Mouse (Mus musculus) MEL (cell line): ENCODE data around the gene Hmces. TPM values are rescaled to one million over a fixed set of nuclear protein-coding genes. Genes with fewer than 3 reads are reported as not detected.

Experiments used
- DNase-seq: peaks from one replicate; pipeline ENCODE4 v3.0.0; 2011; ENCODE audit warnings: low read depth, low spot score
- H3K27ac ChIP-seq: 2 replicates; pipeline ENCODE4 v1.5.1; 2012; ENCODE audit warnings: low read depth, mild to moderate bottlenecking, control low read depth, low read length, moderate library complexity; ENCODE audit not compliant: control insufficient read depth
- H3K27me3 ChIP-seq, 2 experiments: fragments of 150-350 bp in 1 of 2; sonication (generic) in 1 of 2; 2 replicates each; pipeline ENCODE4 v1.6.1; 2012; ENCODE audit warnings: low read length in 2 of 2, mild to moderate bottlenecking in 2 of 2, improper control_type of control experiment in 1 of 2, moderate library complexity in 1 of 2; ENCODE audit not compliant: insufficient read depth in 2 of 2, control insufficient read depth in 1 of 2
- H3K36me3 ChIP-seq, 2 experiments: 2 replicates each; pipeline ENCODE4 v1.6.1; 2012 to 2014; ENCODE audit warnings: low read length in 2 of 2, improper control_type of control experiment in 1 of 2, inconsistent platforms in 1 of 2, mild to moderate bottlenecking in 1 of 2; ENCODE audit not compliant: insufficient read depth in 2 of 2, control insufficient read depth in 1 of 2
- H3K4me1 ChIP-seq, 2 experiments: fragments of 150-350 bp in 1 of 2; sonication (generic) in 1 of 2; 2 replicates each; pipeline ENCODE4 v1.6.1; 2012; ENCODE audit warnings: low read length in 2 of 2, improper control_type of control experiment in 1 of 2, mild to moderate bottlenecking in 1 of 2; ENCODE audit not compliant: insufficient read depth in 2 of 2, control insufficient read depth in 1 of 2
- H3K4me3 ChIP-seq, 2 experiments: fragments of 150-350 bp in 1 of 2; sonication (generic) in 1 of 2; 2 replicates each; pipeline ENCODE4 v1.5.1; 2012; ENCODE audit warnings: low read depth in 2 of 2, low read length in 2 of 2, mild to moderate bottlenecking in 2 of 2, moderate library complexity in 2 of 2, control low read depth in 1 of 2, improper control_type of control experiment in 1 of 2; ENCODE audit not compliant: control insufficient read depth in 1 of 2, insufficient read depth in 1 of 2
- H3K79me2 ChIP-seq: 2 replicates; pipeline ENCODE4 v1.6.1; 2012; ENCODE audit warnings: mild to moderate bottlenecking, low read length, moderate library complexity; ENCODE audit not compliant: control insufficient read depth, poor library complexity, insufficient read depth
- H3K9ac ChIP-seq: 2 replicates; pipeline ENCODE4 v1.6.1; 2012; ENCODE audit warnings: low read depth, mild to moderate bottlenecking, control low read depth, low read length, moderate library complexity; ENCODE audit not compliant: control insufficient read depth, poor library complexity, severe bottlenecking
- H3K9me3 ChIP-seq: fragments of 150-350 bp; sonication (generic); replicated peaks from 2 replicates; pipeline ENCODE4 v1.6.1; 2012; ENCODE audit warnings: mild to moderate bottlenecking, low read length, improper control_type of control experiment, moderate library complexity; ENCODE audit not compliant: insufficient read depth
- BHLHE40 ChIP-seq: IDR thresholded peaks from 2 replicates; pipeline ENCODE4 v1.6.1; 2012; ENCODE audit warnings: low read depth, mild to moderate bottlenecking, inconsistent platforms, low read length, improper control_type of control experiment, borderline replicate concordance
- CHD1 ChIP-seq: IDR thresholded peaks from 2 replicates; pipeline ENCODE4 v1.6.1; 2012; ENCODE audit warnings: low read depth, mild to moderate bottlenecking, inconsistent platforms, low read length, improper control_type of control experiment
- CHD2 ChIP-seq: IDR thresholded peaks from 2 replicates; pipeline ENCODE4 v1.6.1; 2011; ENCODE audit warnings: low read length, improper control_type of control experiment
- CTCF ChIP-seq, 3 experiments: IDR thresholded peaks in 2 of 3; conservative IDR thresholded peaks in 1 of 3; 2 replicates each; pipeline ENCODE4 v1.5.1; 2011 to 2012; ENCODE audit warnings: low read length in 3 of 3, low read depth in 2 of 3, mild to moderate bottlenecking in 2 of 3, improper control_type of control experiment in 1 of 3, inconsistent platforms in 1 of 3, mixed read lengths in 1 of 3, moderate library complexity in 1 of 3; ENCODE audit not compliant: control insufficient read depth in 1 of 3, insufficient read depth in 1 of 3, poor library complexity in 1 of 3, severe bottlenecking in 1 of 3
- E2F4 ChIP-seq: IDR thresholded peaks from 2 replicates; pipeline ENCODE4 v1.6.1; 2011; ENCODE audit warnings: low read depth, low read length, improper control_type of control experiment, borderline replicate concordance
- ELF1 ChIP-seq: IDR thresholded peaks from 2 replicates; pipeline ENCODE4 v1.6.1; 2014; ENCODE audit warnings: low read depth, mild to moderate bottlenecking, inconsistent platforms, low read length, improper control_type of control experiment, moderate library complexity
- EP300 ChIP-seq, 2 experiments: IDR thresholded peaks; 2 replicates each; pipeline ENCODE4 v1.6.1; 2011; ENCODE audit warnings: improper control_type of control experiment in 2 of 2, low read length in 2 of 2, low read depth in 1 of 2, mild to moderate bottlenecking in 1 of 2
- ETS1 ChIP-seq: IDR thresholded peaks from 2 replicates; pipeline ENCODE4 v1.6.1; 2012; ENCODE audit warnings: low read depth, mild to moderate bottlenecking, inconsistent platforms, low read length, improper control_type of control experiment, moderate library complexity
- GATA1 ChIP-seq: IDR thresholded peaks from 2 replicates; pipeline ENCODE4 v1.6.1; 2011; ENCODE audit warnings: low read depth, low read length, improper control_type of control experiment
- JUND ChIP-seq: IDR thresholded peaks from 2 replicates; pipeline ENCODE4 v1.6.1; 2011; ENCODE audit warnings: low read depth, mild to moderate bottlenecking, improper control_type of control experiment, low read length
- KAT2A ChIP-seq: conservative IDR thresholded peaks from 2 replicates; pipeline ENCODE4 v1.6.1; 2012; ENCODE audit warnings: low read depth, low read length, improper control_type of control experiment, inconsistent platforms
- MAFK ChIP-seq: IDR thresholded peaks from 2 replicates; pipeline ENCODE4 v1.6.1; 2011; ENCODE audit warnings: low read depth, mild to moderate bottlenecking, low read length, improper control_type of control experiment, borderline replicate concordance
- MAX ChIP-seq: IDR thresholded peaks from 2 replicates; pipeline ENCODE4 v1.6.1; 2011; ENCODE audit warnings: low read length, improper control_type of control experiment
- MAZ ChIP-seq: IDR thresholded peaks from 2 replicates; pipeline ENCODE4 v1.6.1; 2012; ENCODE audit warnings: low read depth, mild to moderate bottlenecking, inconsistent platforms, low read length, improper control_type of control experiment
- MEF2A ChIP-seq: IDR thresholded peaks from 2 replicates; pipeline ENCODE4 v1.6.1; 2014; ENCODE audit warnings: low read depth, mild to moderate bottlenecking, inconsistent platforms, low read length, improper control_type of control experiment; ENCODE audit not compliant: poor library complexity, insufficient replicate concordance, severe bottlenecking; ENCODE audit errors: extremely low read depth
- MXI1 ChIP-seq: IDR thresholded peaks from 2 replicates; pipeline ENCODE4 v1.6.1; 2011; ENCODE audit warnings: mild to moderate bottlenecking, low read depth, low read length, improper control_type of control experiment
- MYB ChIP-seq: IDR thresholded peaks from 2 replicates; pipeline ENCODE4 v1.6.1; 2011; ENCODE audit warnings: mild to moderate bottlenecking, low read depth, low read length, improper control_type of control experiment
- MYC ChIP-seq: IDR thresholded peaks from 2 replicates; pipeline ENCODE4 v1.6.1; 2011; ENCODE audit warnings: low read depth, mild to moderate bottlenecking, low read length, improper control_type of control experiment, moderate library complexity
- NELFE ChIP-seq: IDR thresholded peaks from 2 replicates; pipeline ENCODE4 v1.6.1; 2011; ENCODE audit warnings: low read depth, low read length, improper control_type of control experiment
- NRF1 ChIP-seq: IDR thresholded peaks from 2 replicates; pipeline ENCODE4 v1.6.1; 2014; ENCODE audit warnings: low read depth, mild to moderate bottlenecking, inconsistent platforms, low read length, improper control_type of control experiment, moderate library complexity; ENCODE audit not compliant: poor library complexity, insufficient read depth, severe bottlenecking
- POLR2A ChIP-seq, 2 experiments: IDR thresholded peaks; 2 replicates each; pipeline ENCODE4 v1.6.1; 2011 to 2012; ENCODE audit warnings: low read length in 2 of 2, mild to moderate bottlenecking in 2 of 2, control low read depth in 1 of 2, improper control_type of control experiment in 1 of 2, low read depth in 1 of 2, moderate library complexity in 1 of 2; ENCODE audit not compliant: control insufficient read depth in 1 of 2, insufficient read depth in 1 of 2, poor library complexity in 1 of 2
- POLR2AphosphoS2 ChIP-seq: IDR thresholded peaks from 2 replicates; pipeline ENCODE4 v1.6.1; 2011; ENCODE audit warnings: low read length, improper control_type of control experiment
- POLR2AphosphoS5 ChIP-seq: IDR thresholded peaks from 2 replicates; pipeline ENCODE4 v1.6.1; 2012; ENCODE audit warnings: low read depth, borderline replicate concordance, mild to moderate bottlenecking, inconsistent platforms, low read length, moderate library complexity, mixed read lengths
- RAD21 ChIP-seq: IDR thresholded peaks from 2 replicates; pipeline ENCODE4 v1.6.1; 2011; ENCODE audit warnings: mild to moderate bottlenecking, low read depth, low read length, improper control_type of control experiment
- RCOR1 ChIP-seq: IDR thresholded peaks from 2 replicates; pipeline ENCODE4 v1.6.1; 2012; ENCODE audit warnings: low read depth, mild to moderate bottlenecking, inconsistent platforms, low read length, improper control_type of control experiment
- SIN3A ChIP-seq: IDR thresholded peaks from 2 replicates; pipeline ENCODE4 v1.6.1; 2012; ENCODE audit warnings: low read length, improper control_type of control experiment, inconsistent platforms
- SMC3 ChIP-seq: IDR thresholded peaks from 2 replicates; pipeline ENCODE4 v1.6.1; 2011; ENCODE audit warnings: low read depth, low read length, improper control_type of control experiment
- TBP ChIP-seq: IDR thresholded peaks from 2 replicates; pipeline ENCODE4 v1.8.0; 2011; ENCODE audit warnings: low read depth, low read length, improper control_type of control experiment
- TCF12 ChIP-seq: IDR thresholded peaks from 2 replicates; pipeline ENCODE4 v1.6.1; 2014; ENCODE audit warnings: low read depth, mild to moderate bottlenecking, inconsistent platforms, low read length, improper control_type of control experiment, moderate library complexity
- UBTF ChIP-seq: IDR thresholded peaks from 2 replicates; pipeline ENCODE4 v1.6.1; 2012; ENCODE audit warnings: low read depth, mild to moderate bottlenecking, inconsistent platforms, low read length, improper control_type of control experiment, moderate library complexity, borderline replicate concordance; ENCODE audit not compliant: insufficient read depth
- USF1 ChIP-seq: IDR thresholded peaks from 2 replicates; pipeline ENCODE4 v1.6.1; 2014; ENCODE audit warnings: low read depth, mild to moderate bottlenecking, inconsistent platforms, low read length, improper control_type of control experiment, moderate library complexity
- USF2 ChIP-seq, 2 experiments: IDR thresholded peaks; 2 replicates each; pipeline ENCODE4 v1.6.1; 2011 to 2012; ENCODE audit warnings: improper control_type of control experiment in 2 of 2, low read length in 2 of 2, borderline replicate concordance in 1 of 2, inconsistent platforms in 1 of 2, low read depth in 1 of 2, mild to moderate bottlenecking in 1 of 2; ENCODE audit not compliant: insufficient read depth in 1 of 2
- ZC3H11A ChIP-seq: IDR thresholded peaks from 2 replicates; pipeline ENCODE4 v1.6.1; 2012; ENCODE audit warnings: low read depth, mild to moderate bottlenecking, inconsistent platforms, low read length, improper control_type of control experiment
- ZKSCAN1 ChIP-seq: IDR thresholded peaks from 2 replicates; pipeline ENCODE4 v1.6.1; 2012; ENCODE audit warnings: low read depth, mild to moderate bottlenecking, inconsistent platforms, low read length, improper control_type of control experiment, moderate library complexity
- ZMIZ1 ChIP-seq: IDR thresholded peaks from 2 replicates; pipeline ENCODE4 v1.6.1; 2012; ENCODE audit warnings: low read depth, mild to moderate bottlenecking, inconsistent platforms, low read length, improper control_type of control experiment, moderate library complexity
- ZNF384 ChIP-seq: IDR thresholded peaks from 2 replicates; pipeline ENCODE4 v1.6.1; 2012; ENCODE audit warnings: low read depth, mild to moderate bottlenecking, inconsistent platforms, low read length, improper control_type of control experiment
- polyA plus RNA-seq, 2 experiments: library from polyadenylated mRNA; stranded (reverse) in 1 of 2; unstranded in 1 of 2; fragments of >175 nt in 1 of 2; fragments of >200 nt in 1 of 2; gene quantifications; 2 replicates each; pipeline versions ENCODE4 v1.2.1 to v1.2.4; 2012; ENCODE audit warnings: low replicate concordance in 2 of 2, low read depth in 1 of 2; ENCODE audit not compliant: insufficient read length in 2 of 2, insufficient read depth in 1 of 2, missing spikeins in 1 of 2
- total RNA-seq: library from RNA; depleted of rRNA; stranded (reverse); fragments of 300-350 nt; gene quantifications from 2 replicates; pipeline ENCODE4 v1.2.3, GENCODE M21; 2012; rRNA removed

Hmces gene
- total RNA-seq (26.3 and 26.8 TPM in 2 replicates), polyA plus RNA-seq (10 to 100 TPM in 1 of 2 experiments, not detected in 1; 23.6 TPM)

- peak within 1 kb of the TSS; percentile 88 for H3K9ac ChIP-seq
- peaks cover 7 to 15% of the 10 kb centered on the region in 2 experiments for H3K36me3 ChIP-seq
- peaks cover 3% of the 10 kb centered on the region; the same call in 1 of the 2 replicates for H3K79me2 ChIP-seq
- peak within 1 kb of the TSS; percentile 84 to 86 for H3K4me3 ChIP-seq
- peak; percentile 81 for DNase-seq
- H3K9me3 ChIP-seq = no peaks in the 10 kb centered on the region
- H3K27me3 ChIP-seq = no peaks in the 10 kb centered on the region
- H3K4me1 ChIP-seq = peaks cover 0 to 17% of the 10 kb centered on the region in 2 experiments; a peak in 3 of 4 replicates
- peak within 1 kb of the TSS; percentile 45 for H3K27ac ChIP-seq
- peak; percentile 44; the same call in 1 of the 2 replicates for TF ChIP-seq NELFE
- no peak for TF ChIP-seq SMC3
- TF ChIP-seq MAFK = no peak
- peak; percentile 55 for TF ChIP-seq MXI1
- TF ChIP-seq POLR2AphosphoS2 = peak; percentile 93
- no peak for TF ChIP-seq ZC3H11A
- peak; percentile 93 for TF ChIP-seq UBTF
- TF ChIP-seq MYB = no peak
- TF ChIP-seq CHD2 = no peak
- no peak for TF ChIP-seq POLR2AphosphoS5
- TF ChIP-seq CTCF (IDR thresholded peaks at IDR 0.05 in 2 of 3, conservative IDR thresholded peaks at IDR 0.05 in 1 of 3; ENCODE audit: control insufficient read depth in 1 of 3, insufficient read depth in 1 of 3, low read depth in 2 of 3, low read length in 3 of 3, poor library complexity in 1 of 3, severe bottlenecking in 1 of 3) = no peak
- no peak for TF ChIP-seq ZNF384
- no peak for TF ChIP-seq BHLHE40
- no peak; the same call in 1 of the 2 replicates for TF ChIP-seq ZMIZ1
- no peak for TF ChIP-seq TCF12
- no peak for TF ChIP-seq GATA1
- TF ChIP-seq MEF2A = no peak
- no peak for TF ChIP-seq JUND
- TF ChIP-seq E2F4 = no peak
- TF ChIP-seq SIN3A = peak; percentile 39; the same call in 1 of the 2 replicates
- no peak for TF ChIP-seq TBP
- TF ChIP-seq RAD21 = no peak
- no peak for TF ChIP-seq USF1
- no peak for TF ChIP-seq EP300 (IDR thresholded peaks at IDR 0.05; ENCODE audit: low read depth in 1 of 2, low read length in 2 of 2)
- peak; percentile 42 to 68; a peak in 2 of 4 replicates for TF ChIP-seq POLR2A (IDR thresholded peaks at IDR 0.05; ENCODE audit: control insufficient read depth in 1 of 2, insufficient read depth in 1 of 2, low read depth in 1 of 2, low read length in 2 of 2, poor library complexity in 1 of 2)
- no peak for TF ChIP-seq CHD1
- TF ChIP-seq MYC = no peak
- no peak for TF ChIP-seq USF2 (IDR thresholded peaks at IDR 0.05; ENCODE audit: borderline replicate concordance in 1 of 2, insufficient read depth in 1 of 2, low read depth in 1 of 2, low read length in 2 of 2)
- TF ChIP-seq MAX = no peak
- TF ChIP-seq ETS1 = no peak
- TF ChIP-seq NRF1 = no peak
- no peak for TF ChIP-seq ZKSCAN1
- TF ChIP-seq ELF1 = 0 out of 2 replicates have a peak, but pooled peaks have one; percentile 21
- no peak for TF ChIP-seq RCOR1
- no peak for TF ChIP-seq KAT2A
- peak; percentile 69; the same call in 1 of the 2 replicates for TF ChIP-seq MAZ
These were observed at the start of gene Hmces for GRCm38 (mm10) chr6:87913661-87914325. TSS of gene Hmces (plus strand) at chr6:87913935.
